Mouse (Mus musculus): ENCODE data around the gene Tmem186.

Tmem186 gene

DNA sequence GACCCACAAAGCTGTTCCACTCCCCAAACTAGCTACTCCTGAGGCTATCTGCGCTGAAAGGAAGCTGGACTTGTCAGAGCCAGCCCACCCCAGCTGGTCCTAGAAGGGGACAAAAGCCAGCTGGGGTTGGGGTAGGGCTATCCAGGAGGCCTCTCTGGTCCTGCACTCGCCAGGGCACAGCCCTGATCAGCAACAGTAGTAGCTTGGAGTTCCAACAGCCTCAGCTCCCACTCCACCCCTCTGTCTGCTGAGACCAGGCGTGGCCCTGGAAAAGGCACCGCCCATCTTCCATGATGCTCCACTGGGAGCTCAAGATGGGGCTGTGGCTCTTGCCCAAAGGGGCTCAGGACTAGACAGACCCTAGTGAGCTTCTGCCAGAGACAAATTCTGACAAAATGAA is 30.3 kb upstream of the Tmem186 start:
- in situ Hi-C loops (cut with MboI, MseI), result no loop called here

- in situ Hi-C loops (cut with MboI, MseI), result no loop called here
Observed at GRCm38 (mm10) chr16:8667261-8667660, 29.7 kb upstream of the Tmem186 start.

- in situ Hi-C loops (cut with MboI, MseI), result no loop called here
Observed at GRCm38 (mm10) chr16:8666452-8666851, 28.9 kb upstream of the Tmem186 start.

DNA sequence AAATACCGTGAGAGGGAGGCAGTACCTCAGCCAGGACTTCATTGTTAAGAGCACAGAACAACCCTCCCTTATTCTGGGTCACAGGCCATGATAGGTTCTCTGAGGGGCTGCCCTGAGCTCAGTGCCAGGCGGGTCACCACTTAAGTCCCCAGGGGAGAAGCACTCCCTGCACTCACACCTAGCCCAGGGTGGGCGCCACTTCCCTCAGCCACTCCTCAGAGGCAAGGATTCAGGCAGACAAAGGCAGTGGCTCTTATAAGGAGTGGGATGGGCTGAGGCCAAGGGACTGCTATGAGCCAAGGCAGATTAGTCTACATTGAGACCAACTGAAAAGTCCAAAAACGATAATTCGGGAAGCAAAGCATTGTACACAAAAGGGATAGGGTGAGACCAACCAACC is 27.9 kb upstream of the Tmem186 start:
- in situ Hi-C loops (cut with MboI, MseI), result no loop called here

GRCm38 (mm10) chr16:8663606-8664539 is 26.4 kb upstream of the Tmem186 start:
- in situ Hi-C loops (cut with MboI, MseI), result no loop called here

DNA sequence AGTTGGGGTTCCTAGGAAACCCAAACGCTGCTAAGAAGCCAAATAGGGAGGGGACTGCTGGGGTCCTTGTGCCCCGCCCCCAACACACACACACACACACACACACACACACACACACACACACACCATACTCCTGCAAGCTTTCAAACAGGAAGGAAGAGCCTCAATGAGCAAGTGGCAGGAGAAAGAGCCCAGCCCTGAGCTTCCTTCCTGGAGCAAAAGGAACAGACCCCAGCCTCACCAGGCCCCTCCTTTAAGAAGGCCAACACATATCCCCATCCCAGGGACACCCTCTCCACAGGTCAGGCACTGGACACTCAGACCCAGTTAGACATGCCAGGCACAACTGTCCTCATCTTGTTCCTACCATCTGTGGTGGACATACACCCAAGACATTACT is 25.5 kb upstream of the Tmem186 start:
- in situ Hi-C loops (cut with MboI, MseI), result no loop called here

DNA sequence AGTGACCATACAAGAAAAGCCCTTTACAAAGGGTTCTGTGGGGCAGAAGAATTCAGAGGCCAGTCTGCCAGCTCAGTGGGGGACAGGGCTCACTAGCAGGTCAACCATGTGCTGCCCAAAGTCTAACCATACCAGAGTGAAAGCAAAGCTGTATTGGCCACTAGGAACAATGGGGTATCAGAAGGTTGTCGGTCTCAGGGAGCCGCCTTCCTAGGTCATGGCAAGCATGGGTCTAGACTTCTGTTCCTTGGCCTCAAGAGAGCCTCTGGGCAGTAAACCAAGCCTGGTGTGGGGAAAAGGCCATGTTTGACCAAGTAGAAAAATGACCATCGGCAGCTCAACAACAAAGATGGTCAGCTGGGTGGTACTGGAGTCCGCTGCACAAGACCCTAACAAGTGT is 21.3 kb upstream of the Tmem186 start:
- in situ Hi-C loops (cut with MboI, MseI), result no loop called here

- in situ Hi-C loops (cut with MboI, MseI), result no loop called here
Observed at GRCm38 (mm10) chr16:8658349-8658748, 20.8 kb upstream of the Tmem186 start.

DNA sequence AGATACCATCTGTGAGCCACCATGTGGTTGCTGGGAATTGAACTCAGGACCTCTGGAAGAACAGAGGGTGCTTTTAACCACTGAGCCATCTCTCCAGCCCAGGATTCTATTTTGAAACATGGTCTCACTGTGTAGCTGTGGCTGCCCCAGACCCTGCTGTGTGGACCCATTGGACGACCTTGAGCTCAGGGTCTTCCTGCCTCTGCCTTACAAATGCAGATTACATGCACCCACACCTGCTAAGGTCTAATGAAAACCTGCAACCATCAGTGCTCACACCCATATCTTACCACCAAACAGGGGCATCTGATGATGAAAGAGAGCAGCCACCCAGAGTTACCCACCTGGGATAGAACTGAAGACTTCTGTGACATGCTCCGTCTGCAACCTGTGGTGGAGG is 18.7 kb upstream of the Tmem186 start:
- in situ Hi-C loops (cut with MboI, MseI), result no loop called here

DNA sequence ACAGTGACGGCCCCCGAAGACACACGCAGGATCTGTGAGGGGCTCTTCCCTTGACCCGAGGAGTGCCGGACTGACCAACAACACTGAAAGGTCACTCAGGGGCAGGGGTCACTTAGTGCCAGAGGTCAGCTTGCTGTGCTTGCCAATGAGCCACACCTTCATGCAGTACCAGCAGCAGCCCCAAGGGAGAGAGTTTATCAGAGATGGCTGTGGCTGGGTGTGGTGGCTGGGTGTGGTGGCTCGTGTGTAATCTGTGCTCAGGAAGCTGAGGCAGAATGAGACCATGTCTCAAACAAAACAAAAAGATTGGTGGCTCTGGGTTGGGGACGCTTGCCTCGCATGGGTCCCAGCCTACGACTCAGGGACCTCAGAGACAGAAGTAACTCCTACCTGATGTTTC is 18.1 kb upstream of the Tmem186 start:
- in situ Hi-C loops (cut with MboI, MseI), result no loop called here

GRCm38 (mm10) chr16:8655108-8655507 is 17.6 kb upstream of the Tmem186 start:
- in situ Hi-C loops (cut with MboI, MseI), result no loop called here

DNA sequence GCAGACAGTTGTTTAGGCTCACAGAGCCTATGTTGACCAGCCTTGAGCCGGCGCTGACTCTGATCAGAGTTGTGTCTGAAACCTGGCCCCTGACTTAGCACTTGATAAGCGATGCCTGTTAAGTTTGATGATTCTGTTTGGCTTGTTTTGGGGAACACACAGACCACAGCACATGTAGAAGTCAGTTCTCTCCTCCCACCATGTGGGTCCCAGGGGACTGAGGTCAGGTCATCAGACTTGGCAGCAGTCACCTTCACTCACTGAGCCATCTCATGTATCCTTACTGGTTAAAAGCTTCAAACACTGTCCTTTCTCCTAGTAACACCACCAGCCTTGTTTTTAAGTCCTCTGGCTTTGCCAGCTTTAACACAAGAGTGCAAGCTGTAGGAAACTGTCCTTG is 12.5 kb upstream of the Tmem186 start:
- in situ Hi-C loops (cut with MboI, MseI), result no loop called here

DNA sequence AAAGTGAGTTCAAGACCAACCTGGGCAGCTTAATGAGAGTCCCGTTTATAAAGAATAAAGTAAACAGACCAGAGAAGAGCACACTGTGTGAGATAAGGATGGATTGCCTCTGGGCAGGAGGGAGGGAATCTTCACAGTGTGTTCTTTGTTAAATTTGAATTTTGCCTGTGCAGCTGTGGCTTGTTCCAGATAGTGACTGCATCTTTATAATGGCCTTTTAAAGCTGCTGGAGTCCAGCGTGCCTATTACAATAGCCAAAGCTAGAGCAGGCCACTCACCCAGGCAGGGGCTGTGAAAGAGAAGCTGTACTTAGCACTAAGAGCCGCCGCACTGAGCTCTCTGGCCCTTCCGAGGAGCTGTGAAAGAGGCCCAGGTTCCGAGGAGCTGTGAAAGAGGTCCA is 8.0 kb upstream of the Tmem186 start:
- in situ Hi-C loops (cut with MboI, MseI), result no loop called here

DNA sequence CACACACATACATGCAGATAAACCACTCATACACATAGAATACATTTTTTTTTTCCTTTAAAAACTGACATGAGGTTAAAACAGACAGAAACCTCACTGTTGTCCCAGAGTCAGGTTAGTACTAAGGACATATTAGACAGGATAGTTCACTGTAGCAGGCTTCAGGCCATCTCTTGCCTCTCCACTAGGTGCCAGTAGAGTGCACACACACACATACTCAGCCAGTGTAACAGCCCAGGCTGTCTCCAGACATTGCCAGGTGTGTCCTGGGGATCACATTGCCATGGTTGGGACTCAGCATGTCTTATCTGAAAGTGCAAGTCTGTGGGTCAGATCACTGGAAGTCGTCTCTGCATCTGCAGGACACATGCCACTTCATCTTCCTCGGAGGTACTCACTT is 6.3 kb upstream of the Tmem186 start:
- in situ Hi-C loops (cut with MboI, MseI), result no loop called here

GRCm38 (mm10) chr16:8639466-8640191 is 2.1 kb upstream of the Tmem186 start:
- in situ Hi-C loops (cut with MboI, MseI), result no loop called here

DNA sequence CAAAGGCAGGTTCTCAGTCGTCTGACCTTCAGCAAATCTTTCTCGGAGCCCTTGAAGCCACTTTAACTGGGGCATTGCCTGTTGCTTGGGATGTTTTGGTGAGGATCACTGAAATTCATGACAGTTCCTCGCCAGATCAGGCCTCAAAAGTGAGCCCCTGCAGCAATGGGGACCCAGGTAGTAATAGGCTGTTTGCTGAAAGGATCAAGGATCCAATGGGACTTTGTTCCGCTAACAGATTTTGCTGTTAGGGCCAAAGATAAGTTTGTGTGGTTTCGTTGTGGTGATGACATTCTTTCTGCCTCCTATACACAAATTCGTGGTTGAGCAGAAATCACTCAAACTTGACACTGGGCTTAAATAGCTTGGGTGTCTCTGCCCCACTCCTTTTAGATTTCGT is 619 bp upstream of the Tmem186 start:
- in situ Hi-C loops (cut with MboI, MseI), result no loop called here

- in situ Hi-C loops (cut with MboI, MseI), result no loop called here
Observed at GRCm38 (mm10) chr16:8636867-8637216, 670 bp downstream of the Tmem186 start.

- in situ Hi-C loops (cut with MboI, MseI), result no loop called here
Observed at GRCm38 (mm10) chr16:8631428-8631827, 6.1 kb downstream of the Tmem186 start.

DNA sequence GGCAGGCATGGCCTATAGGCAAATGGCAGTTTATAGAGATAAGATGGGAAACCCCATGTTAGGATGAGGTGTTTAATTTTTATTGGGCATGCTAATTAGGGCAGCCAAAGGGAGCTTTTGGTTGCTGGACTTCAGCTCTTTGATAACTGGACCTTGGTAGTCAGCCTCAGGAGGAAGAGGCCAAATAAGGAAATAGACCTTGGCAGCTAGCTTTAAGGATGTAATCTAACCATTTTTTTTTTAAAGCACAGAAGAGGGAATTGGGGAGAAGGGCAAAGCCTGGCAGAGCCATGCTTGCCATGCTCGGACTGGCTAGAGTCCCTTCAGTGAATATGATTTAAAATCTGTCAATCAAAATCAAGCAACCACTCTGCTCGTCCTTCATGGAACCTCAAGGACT is 7.1 kb downstream of the Tmem186 start:
- in situ Hi-C loops (cut with MboI, MseI), result no loop called here

GRCm38 (mm10) chr16:8620315-8621115 is 17.0 kb downstream of the Tmem186 start:
- in situ Hi-C loops (cut with MboI, MseI), result no loop called here

GRCm38 (mm10) chr16:8619659-8620314 is 17.7 kb downstream of the Tmem186 start:
- in situ Hi-C loops (cut with MboI, MseI), result no loop called here

DNA sequence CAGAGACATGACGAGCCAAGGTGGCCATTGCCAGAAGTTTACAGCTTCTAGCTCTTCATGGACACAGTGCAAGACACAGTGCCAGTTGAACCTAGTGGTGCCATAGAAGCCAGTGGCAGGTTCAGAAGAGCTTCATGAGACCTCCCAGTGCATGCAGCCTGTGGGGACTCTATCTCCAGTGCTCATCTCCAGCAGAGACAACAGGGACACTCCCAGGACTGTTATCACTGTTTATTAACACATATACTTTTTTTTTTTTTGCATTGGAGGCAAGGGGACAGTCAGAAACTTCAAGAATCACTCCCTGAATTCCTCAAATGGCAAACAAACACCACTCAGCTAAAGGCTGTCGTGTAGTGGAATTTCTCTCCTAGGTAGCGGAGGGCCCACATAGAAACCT is 24.1 kb downstream of the Tmem186 start:
- in situ Hi-C loops (cut with MboI, MseI), result no loop called here

Data from regulatory T cell (primary cell).